Mouse (Mus musculus) MEL (cell line): Measurements from ENCODE around the gene Tmub2. TPM values are rescaled to one million over a fixed set of nuclear protein-coding genes. Genes with fewer than 3 reads are reported as not detected.

Experiments
- DNase-seq: peaks from one replicate; pipeline ENCODE4 v3.0.0; 2011; ENCODE audit warnings: low read depth, low spot score
- H3K27ac ChIP-seq: 2 replicates; pipeline ENCODE4 v1.5.1; 2012; ENCODE audit warnings: low read depth, mild to moderate bottlenecking, control low read depth, low read length, moderate library complexity; ENCODE audit not compliant: control insufficient read depth
- H3K27me3 ChIP-seq, 2 experiments: fragments of 150-350 bp in 1 of 2; sonication (generic) in 1 of 2; 2 replicates each; pipeline ENCODE4 v1.6.1; 2012; ENCODE audit warnings: low read length in 2 of 2, mild to moderate bottlenecking in 2 of 2, improper control_type of control experiment in 1 of 2, moderate library complexity in 1 of 2; ENCODE audit not compliant: insufficient read depth in 2 of 2, control insufficient read depth in 1 of 2
- H3K36me3 ChIP-seq, 2 experiments: 2 replicates each; pipeline ENCODE4 v1.6.1; 2012 to 2014; ENCODE audit warnings: low read length in 2 of 2, improper control_type of control experiment in 1 of 2, inconsistent platforms in 1 of 2, mild to moderate bottlenecking in 1 of 2; ENCODE audit not compliant: insufficient read depth in 2 of 2, control insufficient read depth in 1 of 2
- H3K4me1 ChIP-seq, 2 experiments: fragments of 150-350 bp in 1 of 2; sonication (generic) in 1 of 2; 2 replicates each; pipeline ENCODE4 v1.6.1; 2012; ENCODE audit warnings: low read length in 2 of 2, improper control_type of control experiment in 1 of 2, mild to moderate bottlenecking in 1 of 2; ENCODE audit not compliant: insufficient read depth in 2 of 2, control insufficient read depth in 1 of 2
- H3K4me3 ChIP-seq, 2 experiments: fragments of 150-350 bp in 1 of 2; sonication (generic) in 1 of 2; 2 replicates each; pipeline ENCODE4 v1.5.1; 2012; ENCODE audit warnings: low read depth in 2 of 2, low read length in 2 of 2, mild to moderate bottlenecking in 2 of 2, moderate library complexity in 2 of 2, control low read depth in 1 of 2, improper control_type of control experiment in 1 of 2; ENCODE audit not compliant: control insufficient read depth in 1 of 2, insufficient read depth in 1 of 2
- H3K79me2 ChIP-seq: 2 replicates; pipeline ENCODE4 v1.6.1; 2012; ENCODE audit warnings: mild to moderate bottlenecking, low read length, moderate library complexity; ENCODE audit not compliant: control insufficient read depth, poor library complexity, insufficient read depth
- H3K9ac ChIP-seq: 2 replicates; pipeline ENCODE4 v1.6.1; 2012; ENCODE audit warnings: low read depth, mild to moderate bottlenecking, control low read depth, low read length, moderate library complexity; ENCODE audit not compliant: control insufficient read depth, poor library complexity, severe bottlenecking
- H3K9me3 ChIP-seq: fragments of 150-350 bp; sonication (generic); replicated peaks from 2 replicates; pipeline ENCODE4 v1.6.1; 2012; ENCODE audit warnings: mild to moderate bottlenecking, low read length, improper control_type of control experiment, moderate library complexity; ENCODE audit not compliant: insufficient read depth
- BHLHE40 ChIP-seq: IDR thresholded peaks from 2 replicates; pipeline ENCODE4 v1.6.1; 2012; ENCODE audit warnings: low read depth, mild to moderate bottlenecking, inconsistent platforms, low read length, improper control_type of control experiment, borderline replicate concordance
- CTCF ChIP-seq, 3 experiments: IDR thresholded peaks in 2 of 3; conservative IDR thresholded peaks in 1 of 3; 2 replicates each; pipeline ENCODE4 v1.5.1; 2011 to 2012; ENCODE audit warnings: low read length in 3 of 3, low read depth in 2 of 3, mild to moderate bottlenecking in 2 of 3, improper control_type of control experiment in 1 of 3, inconsistent platforms in 1 of 3, mixed read lengths in 1 of 3, moderate library complexity in 1 of 3; ENCODE audit not compliant: control insufficient read depth in 1 of 3, insufficient read depth in 1 of 3, poor library complexity in 1 of 3, severe bottlenecking in 1 of 3
- E2F4 ChIP-seq: IDR thresholded peaks from 2 replicates; pipeline ENCODE4 v1.6.1; 2011; ENCODE audit warnings: low read depth, low read length, improper control_type of control experiment, borderline replicate concordance
- ELF1 ChIP-seq: IDR thresholded peaks from 2 replicates; pipeline ENCODE4 v1.6.1; 2014; ENCODE audit warnings: low read depth, mild to moderate bottlenecking, inconsistent platforms, low read length, improper control_type of control experiment, moderate library complexity
- ETS1 ChIP-seq: IDR thresholded peaks from 2 replicates; pipeline ENCODE4 v1.6.1; 2012; ENCODE audit warnings: low read depth, mild to moderate bottlenecking, inconsistent platforms, low read length, improper control_type of control experiment, moderate library complexity
- GABPA ChIP-seq: IDR thresholded peaks from 2 replicates; pipeline ENCODE4 v1.6.1; 2012; ENCODE audit warnings: low read depth, mild to moderate bottlenecking, inconsistent platforms, low read length, improper control_type of control experiment, moderate library complexity
- GATA1 ChIP-seq: IDR thresholded peaks from 2 replicates; pipeline ENCODE4 v1.6.1; 2011; ENCODE audit warnings: low read depth, low read length, improper control_type of control experiment
- HCFC1 ChIP-seq: IDR thresholded peaks from 2 replicates; pipeline ENCODE4 v1.6.1; 2012; ENCODE audit warnings: low read depth, mild to moderate bottlenecking, inconsistent platforms, low read length, improper control_type of control experiment, moderate library complexity
- KAT2A ChIP-seq: conservative IDR thresholded peaks from 2 replicates; pipeline ENCODE4 v1.6.1; 2012; ENCODE audit warnings: low read depth, low read length, improper control_type of control experiment, inconsistent platforms
- MAFK ChIP-seq: IDR thresholded peaks from 2 replicates; pipeline ENCODE4 v1.6.1; 2011; ENCODE audit warnings: low read depth, mild to moderate bottlenecking, low read length, improper control_type of control experiment, borderline replicate concordance
- MAX ChIP-seq: IDR thresholded peaks from 2 replicates; pipeline ENCODE4 v1.6.1; 2011; ENCODE audit warnings: low read length, improper control_type of control experiment
- MAZ ChIP-seq: IDR thresholded peaks from 2 replicates; pipeline ENCODE4 v1.6.1; 2012; ENCODE audit warnings: low read depth, mild to moderate bottlenecking, inconsistent platforms, low read length, improper control_type of control experiment
- MXI1 ChIP-seq: IDR thresholded peaks from 2 replicates; pipeline ENCODE4 v1.6.1; 2011; ENCODE audit warnings: mild to moderate bottlenecking, low read depth, low read length, improper control_type of control experiment
- MYB ChIP-seq: IDR thresholded peaks from 2 replicates; pipeline ENCODE4 v1.6.1; 2011; ENCODE audit warnings: mild to moderate bottlenecking, low read depth, low read length, improper control_type of control experiment
- MYC ChIP-seq: IDR thresholded peaks from 2 replicates; pipeline ENCODE4 v1.6.1; 2011; ENCODE audit warnings: low read depth, mild to moderate bottlenecking, low read length, improper control_type of control experiment, moderate library complexity
- NELFE ChIP-seq: IDR thresholded peaks from 2 replicates; pipeline ENCODE4 v1.6.1; 2011; ENCODE audit warnings: low read depth, low read length, improper control_type of control experiment
- NRF1 ChIP-seq: IDR thresholded peaks from 2 replicates; pipeline ENCODE4 v1.6.1; 2014; ENCODE audit warnings: low read depth, mild to moderate bottlenecking, inconsistent platforms, low read length, improper control_type of control experiment, moderate library complexity; ENCODE audit not compliant: poor library complexity, insufficient read depth, severe bottlenecking
- POLR2A ChIP-seq, 2 experiments: IDR thresholded peaks; 2 replicates each; pipeline ENCODE4 v1.6.1; 2011 to 2012; ENCODE audit warnings: low read length in 2 of 2, mild to moderate bottlenecking in 2 of 2, control low read depth in 1 of 2, improper control_type of control experiment in 1 of 2, low read depth in 1 of 2, moderate library complexity in 1 of 2; ENCODE audit not compliant: control insufficient read depth in 1 of 2, insufficient read depth in 1 of 2, poor library complexity in 1 of 2
- POLR2AphosphoS5 ChIP-seq: IDR thresholded peaks from 2 replicates; pipeline ENCODE4 v1.6.1; 2012; ENCODE audit warnings: low read depth, borderline replicate concordance, mild to moderate bottlenecking, inconsistent platforms, low read length, moderate library complexity, mixed read lengths
- RCOR1 ChIP-seq: IDR thresholded peaks from 2 replicates; pipeline ENCODE4 v1.6.1; 2012; ENCODE audit warnings: low read depth, mild to moderate bottlenecking, inconsistent platforms, low read length, improper control_type of control experiment
- TAL1 ChIP-seq: IDR thresholded peaks from 2 replicates; pipeline ENCODE4 v1.6.1; 2012; ENCODE audit warnings: mild to moderate bottlenecking, inconsistent platforms, low read length, moderate library complexity, mixed read lengths
- TBP ChIP-seq: IDR thresholded peaks from 2 replicates; pipeline ENCODE4 v1.8.0; 2011; ENCODE audit warnings: low read depth, low read length, improper control_type of control experiment
- TCF12 ChIP-seq: IDR thresholded peaks from 2 replicates; pipeline ENCODE4 v1.6.1; 2014; ENCODE audit warnings: low read depth, mild to moderate bottlenecking, inconsistent platforms, low read length, improper control_type of control experiment, moderate library complexity
- UBTF ChIP-seq: IDR thresholded peaks from 2 replicates; pipeline ENCODE4 v1.6.1; 2012; ENCODE audit warnings: low read depth, mild to moderate bottlenecking, inconsistent platforms, low read length, improper control_type of control experiment, moderate library complexity, borderline replicate concordance; ENCODE audit not compliant: insufficient read depth
- USF2 ChIP-seq, 2 experiments: IDR thresholded peaks; 2 replicates each; pipeline ENCODE4 v1.6.1; 2011 to 2012; ENCODE audit warnings: improper control_type of control experiment in 2 of 2, low read length in 2 of 2, borderline replicate concordance in 1 of 2, inconsistent platforms in 1 of 2, low read depth in 1 of 2, mild to moderate bottlenecking in 1 of 2; ENCODE audit not compliant: insufficient read depth in 1 of 2
- ZC3H11A ChIP-seq: IDR thresholded peaks from 2 replicates; pipeline ENCODE4 v1.6.1; 2012; ENCODE audit warnings: low read depth, mild to moderate bottlenecking, inconsistent platforms, low read length, improper control_type of control experiment
- ZKSCAN1 ChIP-seq: IDR thresholded peaks from 2 replicates; pipeline ENCODE4 v1.6.1; 2012; ENCODE audit warnings: low read depth, mild to moderate bottlenecking, inconsistent platforms, low read length, improper control_type of control experiment, moderate library complexity
- ZMIZ1 ChIP-seq: IDR thresholded peaks from 2 replicates; pipeline ENCODE4 v1.6.1; 2012; ENCODE audit warnings: low read depth, mild to moderate bottlenecking, inconsistent platforms, low read length, improper control_type of control experiment, moderate library complexity
- ZNF384 ChIP-seq: IDR thresholded peaks from 2 replicates; pipeline ENCODE4 v1.6.1; 2012; ENCODE audit warnings: low read depth, mild to moderate bottlenecking, inconsistent platforms, low read length, improper control_type of control experiment
- polyA plus RNA-seq, 2 experiments: library from polyadenylated mRNA; stranded (reverse) in 1 of 2; unstranded in 1 of 2; fragments of >175 nt in 1 of 2; fragments of >200 nt in 1 of 2; gene quantifications; 2 replicates each; pipeline versions ENCODE4 v1.2.1 to v1.2.4; 2012; ENCODE audit warnings: low replicate concordance in 2 of 2, low read depth in 1 of 2; ENCODE audit not compliant: insufficient read length in 2 of 2, insufficient read depth in 1 of 2, missing spikeins in 1 of 2
- total RNA-seq: library from RNA; depleted of rRNA; stranded (reverse); fragments of 300-350 nt; gene quantifications from 2 replicates; pipeline ENCODE4 v1.2.3, GENCODE M21; 2012

The Tmub2 gene
- total and polyA plus RNA-seq, 3 experiments = 29.3 to 40.5 TPM; not detected in 1

DNA sequence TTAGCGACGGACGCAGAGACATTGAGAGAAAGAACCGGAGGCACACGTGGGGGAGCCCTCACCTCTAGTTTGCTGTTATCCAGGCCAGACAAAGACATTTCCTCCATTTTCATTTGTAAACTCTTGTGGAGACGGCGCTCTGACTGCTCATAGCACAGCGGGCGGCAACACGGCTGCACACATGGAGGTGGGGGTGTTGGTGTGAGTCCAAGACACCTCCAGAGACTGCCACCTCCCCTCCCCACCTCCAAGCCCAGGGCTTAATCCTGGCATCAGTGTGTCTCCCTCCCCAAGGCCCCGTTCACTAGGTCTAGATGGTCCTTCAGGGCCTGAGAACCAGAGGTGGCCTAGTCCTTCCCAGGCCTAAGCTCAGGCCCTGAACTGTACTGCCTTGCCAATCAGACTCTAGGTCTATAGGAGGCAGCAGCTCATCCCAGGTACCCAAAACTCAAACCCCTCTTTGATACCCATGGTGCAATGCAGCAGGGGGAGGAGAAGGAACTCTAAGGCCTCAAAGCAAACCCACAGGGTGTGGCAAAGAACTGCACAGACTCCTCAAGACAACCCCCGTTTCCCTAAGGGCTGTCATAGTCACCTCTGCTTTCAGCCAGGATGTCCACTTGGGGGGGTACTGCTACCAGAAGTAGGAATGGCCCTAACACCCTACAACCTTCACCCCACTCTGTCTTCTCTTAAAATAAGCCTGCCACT is 10.3 kb downstream of the Tmub2 start (continued):
- TF ChIP-seq GATA1 = no peak
- TF ChIP-seq NRF1 = no peak
- no peak for TF ChIP-seq MAFK
- peak; percentile 83 for TF ChIP-seq HCFC1
- TF ChIP-seq POLR2A (IDR thresholded peaks at IDR 0.05; ENCODE audit: control insufficient read depth in 1 of 2, insufficient read depth in 1 of 2, low read depth in 1 of 2, low read length in 2 of 2, poor library complexity in 1 of 2) = peak; percentile 41 to 87; a peak in 3 of 4 replicates
- TF ChIP-seq USF2 (IDR thresholded peaks at IDR 0.05; ENCODE audit: borderline replicate concordance in 1 of 2, insufficient read depth in 1 of 2, low read depth in 1 of 2, low read length in 2 of 2) = no peak
- peak; percentile 82 for TF ChIP-seq NELFE
- TF ChIP-seq MYB = no peak
- peak; percentile 27; the same call in 1 of the 2 replicates for TF ChIP-seq MAX
- TF ChIP-seq UBTF = no peak
- no peak for TF ChIP-seq E2F4
- TF ChIP-seq KAT2A = peak; percentile 40; the same call in 1 of the 2 replicates
- no peak for TF ChIP-seq ELF1
- peak in 2 of 3 experiments; percentile 28 to 42; a peak in 3 of 6 replicates for TF ChIP-seq CTCF (IDR thresholded peaks at IDR 0.05 in 2 of 3, conservative IDR thresholded peaks at IDR 0.05 in 1 of 3; ENCODE audit: control insufficient read depth in 1 of 3, insufficient read depth in 1 of 3, low read depth in 2 of 3, low read length in 3 of 3, poor library complexity in 1 of 3, severe bottlenecking in 1 of 3)
- TF ChIP-seq MAZ = peak; percentile 82
- no peak for TF ChIP-seq RCOR1
- TF ChIP-seq TCF12 = no peak; the same call in 1 of the 2 replicates
- no peak for TF ChIP-seq POLR2AphosphoS5

DNA sequence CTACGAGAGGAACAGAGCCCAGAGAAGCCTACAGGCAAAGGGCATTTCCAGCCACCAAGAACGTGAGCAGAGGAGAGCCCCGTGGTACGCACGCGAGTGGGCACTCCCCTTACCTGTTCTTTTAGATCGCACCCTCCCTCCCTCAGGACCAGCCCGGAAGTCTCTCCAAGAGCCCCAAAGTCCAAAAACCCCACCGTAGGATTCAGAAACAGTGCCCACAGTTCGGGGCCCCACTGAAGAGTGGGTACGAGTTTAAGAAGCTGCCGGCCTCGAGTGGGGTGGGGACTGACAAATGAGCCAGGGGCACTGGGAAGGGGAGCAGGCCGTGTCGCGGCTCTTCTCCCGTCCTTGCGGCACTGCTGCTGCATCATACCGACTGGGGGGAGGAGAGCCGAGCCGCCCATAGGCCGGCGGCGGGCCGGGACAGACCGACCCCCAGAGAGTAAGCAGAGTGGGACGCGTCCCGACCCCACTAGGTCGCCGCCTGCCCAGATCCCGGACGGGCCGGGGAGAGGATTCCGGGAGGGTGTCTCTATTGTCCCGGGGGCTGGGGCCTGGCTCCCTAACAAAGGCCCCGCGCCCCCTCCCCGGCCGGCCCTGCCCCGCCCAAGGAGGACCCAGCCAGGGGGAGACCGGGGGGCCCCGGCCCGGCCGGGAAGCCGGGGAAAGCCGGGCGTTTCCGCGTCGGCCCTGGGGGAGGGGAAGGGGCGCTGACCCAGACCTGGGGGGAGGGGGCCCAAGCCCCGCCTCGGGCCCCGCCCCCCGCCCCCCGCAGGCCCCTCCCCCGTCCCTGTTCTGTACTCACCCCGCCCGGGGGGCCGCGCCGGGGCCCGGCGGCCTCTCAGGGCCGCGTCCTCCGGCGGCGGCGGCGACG is 11.1 kb downstream of the Tmub2 start:
- Histone ChIP-seq H3K79me2 (peaks cover 24% of the 10 kb centered on the region), H3K4me1 (peaks cover 2 to 14% of the 10 kb centered on the region in 2 experiments; a peak in 3 of 4 replicates), H3K27me3 (no peaks in the 10 kb centered on the region), H3K4me3 (peak overlapping the region; percentile 77 to 84), H3K9ac (peak overlapping the region; percentile 74), H3K27ac (peak overlapping the region; percentile 76), H3K36me3 (peaks cover 2 to 9% of the 10 kb centered on the region in 2 experiments; a peak in 3 of 4 replicates), H3K9me3 (no peaks in the 10 kb centered on the region)
- peak; percentile 71 for DNase-seq
- TF ChIP-seq TBP = no peak
- TF ChIP-seq TCF12 = no peak
- TF ChIP-seq BHLHE40 = no peak
- no peak for TF ChIP-seq TAL1
- no peak; the same call in 1 of the 2 replicates for TF ChIP-seq NELFE
- no peak for TF ChIP-seq POLR2AphosphoS5
- TF ChIP-seq MYB = no peak
- no peak for TF ChIP-seq ZKSCAN1
- peak; percentile 44 for TF ChIP-seq ELF1
- no peak for TF ChIP-seq ZNF384
- TF ChIP-seq POLR2A (IDR thresholded peaks at IDR 0.05; ENCODE audit: control insufficient read depth in 1 of 2, insufficient read depth in 1 of 2, low read depth in 1 of 2, low read length in 2 of 2, poor library complexity in 1 of 2) = peak; percentile 20 to 32; a peak in 2 of 4 replicates
- no peak; the same call in none of the 2 replicates for TF ChIP-seq MXI1
- TF ChIP-seq ZC3H11A = no peak
- 0 out of 2 replicates have a peak, but pooled peaks have one; percentile 29 for TF ChIP-seq ZMIZ1
- 0 out of 2 replicates have a peak, but pooled peaks have one; percentile 1 for TF ChIP-seq MYC
- TF ChIP-seq GABPA = no peak
- 0 out of 2 replicates have a peak, but pooled peaks have one; percentile 25 for TF ChIP-seq MAZ
- TF ChIP-seq UBTF = 0 out of 2 replicates have a peak, but pooled peaks have one; percentile 39
- TF ChIP-seq ETS1 = peak; percentile 12; the same call in 1 of the 2 replicates
